Mouse (Mus musculus) CD4-positive, CD25-positive, alpha-beta regulatory T cell, adult 2 months (primary cell): ENCODE results near the gene Magohb.
"Not testable (repeated sequence)": the region's sequence is repeated elsewhere in the genome, so short reads cannot be mapped to it uniquely, and the experiment has no call there.

Experiments used
- DNase-seq: peaks from one replicate; pipeline ENCODE4 v3.0.0-alpha.2; 2012; ENCODE audit warnings: low read depth, low spot score

Magohb gene

DNA sequence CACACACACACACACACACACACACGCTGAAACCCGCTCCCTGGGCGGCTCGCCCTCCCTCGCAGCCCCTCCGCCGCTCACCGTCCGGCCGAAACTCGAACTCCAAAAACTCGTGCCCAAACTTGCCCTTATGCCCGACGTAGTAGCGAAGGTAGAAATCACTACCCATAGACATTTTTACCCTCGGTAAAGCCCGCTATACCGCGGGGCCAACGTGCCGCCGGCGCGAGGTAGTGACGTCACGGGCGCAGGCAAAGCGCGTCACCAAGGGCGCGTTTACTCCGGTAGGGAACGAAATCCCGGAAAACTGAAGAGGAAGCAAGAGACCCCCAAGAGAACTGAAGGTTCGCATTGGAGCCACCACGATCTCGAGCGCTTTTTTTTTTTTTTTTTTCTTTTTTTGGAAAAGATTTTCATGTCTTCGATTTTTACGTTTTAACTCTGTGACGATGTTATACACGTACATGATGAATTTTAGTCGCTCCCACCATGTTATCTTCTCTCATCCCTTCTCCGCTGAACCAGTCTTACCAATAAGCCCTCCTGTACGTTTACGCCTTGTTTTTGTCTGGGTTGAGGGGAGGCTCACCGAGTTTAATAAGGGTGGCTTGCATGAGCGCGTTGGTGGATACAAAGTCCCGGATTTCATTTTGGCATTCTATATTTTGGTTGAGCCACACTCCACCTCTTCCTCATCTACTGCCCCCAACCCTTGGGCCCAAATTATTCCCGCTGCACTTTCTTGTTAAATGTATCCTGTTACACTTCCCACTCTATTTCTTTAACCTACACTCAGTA lies at the start of gene Magohb:
TSS of gene Magohb (minus strand) at position 254 of the 798 bp plus-strand sequence.
- DNase-seq: peak; percentile 93

DNA sequence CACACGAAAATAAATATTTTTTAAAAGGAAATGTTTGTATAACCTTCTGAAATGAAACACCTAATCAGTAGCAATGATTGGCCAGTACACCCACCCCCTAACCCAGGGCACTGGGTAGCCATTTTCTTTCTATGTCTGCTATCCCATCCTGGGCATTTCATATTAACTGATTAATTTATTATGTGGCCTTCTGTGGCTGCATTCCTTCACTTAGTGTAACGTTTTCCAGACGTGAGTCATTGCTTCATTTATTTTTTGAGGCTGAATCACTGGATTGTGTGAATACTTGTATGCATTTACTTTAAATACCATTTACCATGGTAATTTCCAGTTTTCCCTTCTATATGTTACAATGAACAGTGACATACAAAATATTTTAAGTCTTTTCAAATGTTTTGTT lies 47.0 kb upstream of the Magohb start:
- DNase-seq: no peak

DNA sequence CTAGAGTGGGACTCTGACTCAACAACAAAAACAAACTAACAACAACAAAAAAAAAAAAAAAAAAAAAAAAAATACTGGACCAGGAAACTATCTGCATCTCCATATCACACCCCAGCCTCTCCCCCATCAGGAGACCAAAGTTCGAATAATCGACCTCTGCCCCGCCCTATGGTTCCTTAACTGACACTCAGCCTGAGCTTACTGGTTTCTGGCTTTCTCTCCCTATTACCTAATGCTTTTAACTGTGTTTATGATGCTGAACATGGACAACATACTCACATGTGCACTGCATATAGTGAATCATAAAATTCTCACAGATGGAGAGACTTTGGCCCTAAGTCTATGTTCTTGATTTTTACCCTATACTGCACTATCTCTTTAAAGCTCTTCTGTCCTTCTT lies 46.3 kb upstream of the Magohb start:
- no peak for DNase-seq

DNA sequence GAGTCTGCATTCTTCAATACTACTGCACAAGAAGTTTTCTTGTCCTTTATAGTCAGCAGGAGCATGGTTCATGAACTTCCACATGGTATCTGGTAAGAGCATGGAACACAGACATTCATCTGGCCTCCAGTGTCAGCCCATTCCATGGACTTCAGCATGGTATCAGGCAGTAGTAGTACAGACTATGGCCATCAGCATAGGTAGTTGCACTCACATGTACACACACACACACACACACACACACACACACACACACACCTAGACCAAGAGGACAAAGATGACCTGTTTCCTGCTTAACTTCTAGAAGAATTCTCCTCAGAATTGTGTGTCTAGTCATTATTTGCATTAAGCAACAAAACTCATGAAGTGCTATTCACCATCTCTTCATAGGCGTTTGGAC lies 45.7 kb upstream of the Magohb start:
- DNase-seq: no peak

DNA sequence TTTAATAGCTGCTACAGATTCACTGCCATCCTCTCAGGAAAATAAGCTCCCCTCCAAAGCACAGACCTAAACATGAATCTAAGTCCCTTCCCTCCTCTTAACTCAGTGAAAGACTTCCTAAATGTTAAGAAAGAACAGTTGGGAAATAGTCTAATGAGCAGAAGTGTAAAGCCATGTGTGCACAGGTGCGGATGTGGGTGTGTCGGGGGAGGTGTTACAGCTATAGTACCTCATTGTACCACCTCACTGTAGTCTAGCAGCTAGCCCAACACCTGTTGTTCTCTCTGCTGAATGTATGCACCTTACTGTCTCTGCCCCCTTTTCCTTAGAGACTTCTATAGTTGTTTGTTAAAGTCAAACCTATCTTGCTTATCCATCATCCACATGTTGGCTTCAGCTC lies 34.0 kb upstream of the Magohb start:
- DNase-seq: no peak

DNA sequence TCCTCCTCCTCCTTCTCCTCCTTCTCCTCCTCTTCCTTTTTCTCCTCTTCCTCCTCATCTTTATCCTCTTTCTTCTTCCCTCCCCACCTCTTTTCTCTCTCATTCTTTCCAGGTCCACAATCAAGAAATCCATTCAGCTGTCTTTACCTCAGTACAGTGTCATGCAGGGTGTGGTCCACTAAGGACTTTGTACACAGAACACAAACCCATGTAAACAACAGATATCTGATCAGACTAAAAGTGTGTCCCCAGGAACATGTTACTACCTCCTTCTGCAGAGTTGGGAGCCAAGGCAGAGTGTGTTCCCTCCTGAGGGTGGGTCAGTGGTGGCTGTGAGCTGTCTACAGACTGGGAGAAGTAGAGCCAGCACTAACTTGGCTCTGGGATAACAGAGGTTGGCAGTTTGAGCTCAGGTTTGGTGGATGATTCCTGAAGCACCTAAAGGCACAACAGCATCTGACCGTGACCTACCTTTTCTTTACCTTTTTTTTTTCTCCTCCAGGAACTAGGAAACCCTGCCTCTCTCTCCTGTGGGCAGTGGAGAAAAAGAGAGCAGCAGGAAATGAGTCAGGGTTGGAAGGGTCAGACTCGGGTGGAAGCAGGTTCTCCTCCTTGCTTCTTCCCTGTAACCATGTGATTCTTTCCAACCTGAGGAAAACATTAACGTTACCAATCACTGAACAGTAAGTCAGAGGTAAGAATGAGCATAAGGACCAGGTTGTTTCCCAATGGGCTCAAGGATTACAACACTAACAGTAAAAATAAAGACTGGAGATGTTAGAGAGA lies 29.0 kb upstream of the Magohb start:
- no peak for DNase-seq

DNA sequence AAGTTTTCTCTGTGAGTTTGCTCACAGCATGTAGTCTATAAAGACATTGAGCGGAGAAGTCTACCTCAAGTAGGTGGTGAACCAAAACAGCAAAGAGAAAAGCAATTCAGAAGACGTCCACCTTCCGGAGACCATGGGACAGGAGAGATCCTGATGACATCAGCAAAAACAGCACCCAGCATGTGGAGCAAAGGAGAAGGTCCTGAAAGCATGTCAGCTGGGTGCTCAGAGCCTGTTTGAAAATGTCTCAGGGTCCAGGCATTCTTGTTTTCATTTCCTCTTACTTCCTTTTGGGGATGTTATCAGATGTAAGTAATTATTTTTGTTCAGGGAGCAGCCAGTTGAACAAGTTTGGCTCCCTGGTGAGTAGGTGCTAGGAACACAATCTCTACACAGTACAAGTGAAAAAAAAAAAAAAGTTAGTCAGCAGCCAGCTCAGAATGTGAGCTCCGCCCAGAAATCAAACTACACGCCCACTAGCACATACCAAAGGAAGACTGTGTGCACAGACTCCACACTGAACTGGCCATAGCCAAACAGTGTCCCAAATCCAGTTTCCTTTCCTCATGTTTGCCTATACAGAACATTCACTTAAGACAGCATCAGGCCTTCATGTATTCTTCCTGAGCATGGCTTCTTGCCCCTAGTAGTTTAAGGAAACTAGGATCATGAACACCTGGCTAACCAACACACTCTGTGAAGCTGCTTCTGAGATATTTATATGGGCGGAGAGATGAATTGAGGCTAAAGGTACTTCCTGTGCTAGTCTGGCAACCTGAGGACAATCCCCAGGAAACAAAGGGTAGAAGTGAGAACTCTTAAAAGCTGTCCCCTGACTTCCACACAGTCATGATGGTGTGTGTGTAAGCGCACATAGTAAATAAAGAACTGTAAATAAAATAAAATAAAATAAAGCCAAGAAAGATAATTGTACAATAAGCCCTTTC lies 23.4 kb upstream of the Magohb start:
- DNase-seq: no peak

DNA sequence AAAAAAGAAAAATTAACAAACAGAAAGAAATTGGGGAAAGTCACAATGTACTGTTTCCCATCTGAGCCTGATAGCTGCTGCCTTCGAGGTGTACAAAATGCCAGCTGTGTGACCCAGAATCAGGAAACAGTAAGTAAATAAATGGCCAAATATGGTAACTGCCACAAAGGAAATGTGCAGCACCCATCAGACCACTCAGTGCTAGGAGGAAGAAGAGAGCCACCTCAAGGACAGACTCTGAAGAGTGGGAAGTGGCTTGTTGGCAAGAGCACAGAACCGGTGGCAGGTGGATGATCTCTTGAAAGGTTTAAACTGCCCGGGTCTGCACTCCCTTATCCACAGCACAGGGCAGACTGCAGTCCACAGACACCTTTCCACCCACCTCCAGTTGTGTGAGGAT lies 15.0 kb upstream of the Magohb start:
- no peak for DNase-seq

DNA sequence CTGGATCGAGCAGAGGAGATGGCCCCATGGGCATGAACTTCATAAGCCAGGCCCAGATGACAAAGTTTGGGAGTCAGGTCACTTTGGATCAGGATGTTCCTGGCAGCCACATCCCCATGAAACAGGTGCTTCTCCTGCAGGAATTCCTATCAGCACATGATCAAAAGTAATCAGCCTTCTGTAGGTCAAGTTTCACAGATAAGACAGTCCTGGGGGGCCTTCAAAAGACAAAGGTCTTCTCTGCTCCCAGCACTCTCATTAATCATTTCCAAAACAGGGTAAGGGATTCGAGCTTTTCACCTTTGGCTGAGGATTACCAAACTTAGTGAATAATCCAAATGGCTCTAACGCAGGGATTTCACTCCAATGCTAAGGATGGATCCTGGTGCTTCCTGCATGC lies 11.7 kb upstream of the Magohb start:
- no peak for DNase-seq

DNA sequence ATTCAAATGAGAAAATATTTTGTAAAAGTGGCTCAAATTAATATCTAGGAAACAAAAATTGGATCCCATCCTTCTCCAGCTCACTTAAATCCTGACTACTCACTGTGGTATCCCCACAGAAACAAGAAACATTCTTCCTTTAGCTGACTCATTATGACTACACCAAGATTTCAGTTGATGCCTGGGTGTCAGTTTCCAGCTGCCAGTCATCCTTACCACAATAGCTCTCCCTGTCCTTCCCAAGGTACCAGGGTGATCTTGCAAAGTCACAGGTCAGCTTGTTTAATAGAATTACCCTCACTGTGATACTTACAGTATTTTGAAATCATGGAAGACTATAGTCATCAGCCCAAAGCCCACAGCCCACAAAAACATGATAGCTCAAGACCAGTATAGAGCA lies 5.5 kb upstream of the Magohb start:
- DNase-seq: no peak

DNA sequence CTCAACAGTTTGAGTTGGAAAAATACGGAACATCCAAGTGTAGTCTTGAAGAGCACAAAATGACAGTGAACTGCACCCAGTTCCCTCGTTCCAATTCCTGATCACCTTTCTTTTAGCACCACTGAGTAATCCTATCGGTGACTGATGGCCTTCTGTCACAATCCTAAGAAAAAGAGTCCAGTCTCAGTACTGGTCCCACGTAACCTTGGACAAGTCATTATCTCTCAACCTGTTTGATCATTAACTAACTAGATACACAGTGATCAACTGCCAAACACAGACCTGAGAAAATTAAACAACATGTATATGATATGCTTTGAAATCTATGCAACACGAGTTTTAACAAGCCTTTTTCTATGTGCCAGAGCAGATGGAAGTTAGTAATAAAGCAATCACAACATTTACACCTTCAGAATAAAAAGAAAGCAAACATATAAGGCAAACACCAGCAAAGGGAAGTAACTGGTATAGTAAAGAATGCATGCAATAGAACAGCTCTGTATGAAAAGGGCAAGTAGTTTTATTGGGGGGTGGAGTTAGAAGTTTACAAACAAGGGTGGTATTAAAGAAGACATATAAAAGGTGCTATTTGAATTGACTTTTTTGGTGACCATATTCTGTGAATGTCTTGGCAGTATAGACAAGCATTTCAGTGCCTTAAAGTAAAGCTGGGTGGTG lies 1.5 kb upstream of the Magohb start:
- peak; percentile 5 for DNase-seq

DNA sequence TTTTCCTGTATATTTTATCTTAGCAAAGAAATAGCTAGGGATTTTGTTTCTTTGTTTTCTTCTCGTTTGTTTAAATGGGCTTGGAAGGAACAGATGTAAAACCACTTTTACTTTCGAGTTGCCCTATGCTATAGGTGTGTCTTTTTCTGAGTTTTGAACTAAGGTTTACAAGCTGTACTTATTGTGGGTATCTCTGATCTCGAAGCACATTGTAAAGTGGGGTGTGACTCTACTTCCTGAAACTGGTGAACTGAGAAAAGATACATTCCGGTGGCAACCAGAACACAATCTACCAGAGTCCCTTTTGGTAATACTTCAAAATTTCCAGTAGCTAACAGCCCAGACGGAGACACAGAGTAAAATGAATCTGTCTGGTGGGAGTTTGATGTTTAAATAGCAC lies 872 bp upstream of the Magohb start:
- DNase-seq: peak; percentile 34

DNA sequence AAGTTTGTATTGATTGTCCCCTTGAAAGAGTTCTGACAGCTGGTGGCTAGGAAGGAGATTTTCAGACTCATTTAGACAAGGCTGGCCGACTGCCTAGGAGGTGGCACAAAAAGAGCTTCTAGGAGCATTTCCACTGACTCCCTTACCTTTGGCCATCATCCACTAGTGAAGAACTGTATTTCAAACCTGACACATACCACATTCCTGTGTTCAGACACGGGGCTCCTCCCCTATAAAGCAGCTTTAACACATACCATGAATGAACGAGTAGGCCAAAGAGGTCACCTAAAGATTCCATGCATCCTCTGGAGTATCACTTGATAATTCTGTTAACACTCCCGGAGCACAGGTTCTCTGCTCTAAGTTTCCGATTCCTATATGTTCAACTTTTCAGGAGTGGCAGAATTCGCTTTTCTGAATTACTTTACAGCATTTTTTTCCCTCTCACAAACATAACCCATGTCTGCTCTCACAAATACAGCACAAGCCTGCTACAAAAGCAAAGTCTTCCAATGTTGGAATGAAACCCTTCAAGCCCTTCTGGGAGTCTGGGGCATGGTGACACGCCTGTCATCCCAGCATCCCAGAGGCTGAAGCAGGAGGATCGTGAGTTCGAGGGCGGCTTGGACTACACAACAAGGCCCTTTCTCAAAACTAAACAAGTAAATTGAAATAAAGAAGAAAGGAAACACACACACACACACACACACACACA lies 611 bp downstream of the Magohb start:
- peak; percentile 11 for DNase-seq

DNA sequence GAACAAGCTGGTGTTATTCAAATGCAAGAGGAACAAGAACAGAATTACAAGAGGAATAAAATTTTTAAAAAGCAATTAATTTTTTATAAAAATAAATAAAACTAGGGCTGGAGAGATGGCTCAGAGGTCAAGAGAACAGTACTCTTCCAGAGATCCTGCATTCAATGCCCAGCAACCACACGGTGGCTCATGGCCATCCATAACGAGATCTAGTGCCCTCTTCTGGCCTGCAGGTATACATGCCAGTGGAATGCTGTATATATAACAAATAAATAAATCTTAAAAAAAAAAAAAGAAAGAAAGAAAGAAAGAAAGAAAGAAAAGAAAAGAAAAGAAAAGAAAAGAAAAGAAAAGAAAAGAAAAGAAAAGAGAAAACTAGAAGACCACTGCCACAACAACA lies 2.6 kb downstream of the Magohb start:
- peak; percentile 61 for DNase-seq

DNA sequence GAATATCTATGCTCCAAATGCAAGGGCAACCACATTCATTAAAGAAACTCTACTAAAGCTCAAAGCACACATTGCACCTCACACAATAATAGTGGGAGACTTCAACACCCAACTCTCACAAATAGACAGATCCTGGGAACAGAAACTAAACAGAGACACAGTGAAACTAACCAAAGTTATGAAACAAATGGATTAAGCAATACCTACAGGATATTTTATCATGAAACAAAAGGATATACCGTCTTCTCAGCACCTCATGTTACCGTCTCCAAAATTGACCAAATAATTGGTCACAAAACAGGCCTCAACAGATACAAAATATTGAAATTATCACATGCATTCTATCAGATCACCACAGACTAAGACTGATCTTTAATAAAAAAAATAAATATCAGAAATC lies 14.9 kb downstream of the Magohb start:
- DNase-seq: not testable (repeated sequence)

DNA sequence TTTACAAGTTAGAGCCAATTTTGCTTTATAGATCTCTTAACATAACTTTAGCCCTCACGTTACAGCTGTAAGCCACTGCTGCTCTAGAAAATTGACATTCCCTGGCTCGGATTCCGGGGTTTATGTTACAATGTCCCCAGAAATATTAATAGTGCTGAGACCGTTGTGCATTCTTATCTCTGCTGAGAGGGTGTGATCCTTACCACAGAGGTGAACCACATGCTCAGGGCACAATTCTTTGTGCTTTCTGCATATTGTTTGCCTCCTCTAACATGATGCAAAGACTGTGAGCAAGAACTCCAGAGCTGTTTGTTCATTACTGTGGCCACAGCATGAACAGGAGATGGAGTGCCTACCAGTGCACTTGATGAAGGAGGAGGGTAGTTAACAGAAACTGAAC lies 16.4 kb downstream of the Magohb start:
- no peak for DNase-seq

DNA sequence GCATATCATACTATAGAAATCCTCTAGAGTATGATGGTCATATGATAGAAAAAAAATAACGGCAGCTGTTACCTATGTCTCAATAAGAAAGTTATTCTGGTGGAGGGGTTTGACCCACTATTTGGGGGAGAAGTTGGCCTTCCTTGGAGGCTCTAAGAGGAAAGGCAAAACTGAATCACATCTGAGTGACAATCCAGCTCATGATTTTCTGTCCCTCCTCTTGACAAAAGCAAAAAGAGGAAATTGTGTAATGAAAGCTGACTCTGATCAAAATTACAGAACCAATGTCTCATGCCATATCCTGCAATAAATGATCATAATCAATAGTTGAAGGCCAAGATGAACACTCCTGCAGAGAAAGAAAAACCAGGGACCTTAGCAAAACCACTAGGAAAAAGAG lies 20.7 kb downstream of the Magohb start:
- DNase-seq: no peak

DNA sequence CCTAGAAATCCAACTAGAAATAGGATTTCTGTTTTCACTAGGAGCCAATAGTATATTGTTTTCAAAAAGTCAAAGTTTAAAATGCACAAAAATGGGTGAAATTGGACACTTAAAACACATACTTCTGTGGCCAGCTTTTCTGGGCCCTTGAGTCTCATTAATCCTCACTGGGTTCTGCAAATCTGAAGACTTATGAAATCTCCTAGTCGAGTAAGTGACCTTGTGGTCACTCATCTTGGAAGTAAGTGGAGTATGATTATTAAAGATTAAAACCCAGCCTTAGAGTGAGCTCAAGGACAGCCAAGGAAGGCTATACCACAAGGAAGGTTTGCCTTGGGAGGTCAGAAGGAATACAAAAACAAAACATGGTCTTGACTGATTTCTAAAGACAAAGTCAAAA lies 22.7 kb downstream of the Magohb start:
- no peak for DNase-seq

DNA sequence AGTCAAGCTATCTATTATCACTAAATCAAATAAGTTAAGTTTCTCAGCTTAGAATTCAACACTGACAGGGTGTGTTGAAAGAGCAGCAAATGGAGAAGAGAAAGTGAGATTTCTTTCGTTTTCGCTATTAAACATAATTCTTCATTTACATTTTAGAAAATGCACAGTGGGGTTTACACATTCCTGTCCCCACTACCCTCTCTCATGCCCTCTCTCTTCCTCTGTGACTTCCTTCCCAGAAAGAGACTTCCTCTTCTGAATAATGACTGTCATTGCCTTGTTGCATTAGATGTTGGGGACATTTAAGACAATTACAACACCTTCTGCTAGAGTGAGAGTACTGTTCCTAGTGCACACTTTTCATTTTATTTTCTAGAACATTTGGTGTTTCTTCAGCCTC lies 23.4 kb downstream of the Magohb start:
- no peak for DNase-seq

DNA sequence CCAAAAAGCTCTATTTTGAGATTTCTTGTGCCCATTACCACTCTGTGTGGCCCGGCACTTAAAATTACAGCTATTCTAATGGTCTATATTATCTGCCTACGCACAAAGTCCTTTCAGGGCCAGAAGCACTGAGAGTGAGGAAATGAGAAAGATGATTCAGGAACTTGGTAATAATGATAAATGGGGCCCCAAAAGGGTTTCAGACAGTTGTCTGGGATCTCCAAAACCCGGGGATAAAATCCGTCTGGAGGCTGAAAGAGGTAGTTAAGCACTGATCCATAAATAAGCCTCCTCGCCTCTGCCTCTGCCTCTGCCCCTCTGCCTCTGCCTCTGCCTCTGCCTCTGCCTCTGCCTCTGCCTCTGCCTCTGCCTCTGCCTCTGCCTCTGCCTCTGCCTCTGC lies 28.9 kb downstream of the Magohb start:
- DNase-seq: no peak

DNA sequence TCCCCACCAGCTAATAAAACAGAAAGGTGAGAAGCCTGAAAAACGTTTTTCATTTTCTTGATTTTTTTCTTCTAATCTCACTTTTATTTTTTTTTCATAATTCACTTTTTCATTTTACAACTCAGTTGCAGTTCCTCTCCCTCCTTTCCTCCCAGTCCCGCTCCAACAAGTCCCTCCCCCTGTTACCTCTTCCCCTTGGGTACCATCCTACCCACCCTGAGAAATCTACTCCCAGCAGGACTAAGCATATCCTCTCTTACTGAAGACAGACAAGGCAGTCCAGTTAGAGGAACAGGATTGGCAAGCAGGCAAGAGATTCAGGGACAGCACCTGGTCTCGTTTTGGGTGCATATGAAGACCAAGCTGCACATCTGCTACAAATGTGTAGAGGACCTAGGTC lies 30.3 kb downstream of the Magohb start:
- DNase-seq: no peak
